Mouse (Mus musculus): ENCODE results near the gene Nlrp6.

GRCm38 (mm10) chr7:140948161-140948560, 27.5 kb downstream of the Nlrp6 start:
- TF ChIP-seq EP300 (IDR thresholded peaks at IDR 0.05; ENCODE audit: low read depth) (no peak), CTCF (IDR thresholded peaks at IDR 0.05; ENCODE audit: low read depth) (no peak)
